Mouse (Mus musculus) lung, postnatal 0 days (tissue): Measurements from ENCODE around the gene Pygm.

Experiments used
- CTCF ChIP-seq: IDR thresholded peaks from 2 replicates; pipeline ENCODE4 v1.5.1; 2016; ENCODE audit warnings: antibody characterized with exemption, mild to moderate bottlenecking
- EP300 ChIP-seq: IDR thresholded peaks from 2 replicates; pipeline ENCODE4 v1.6.1; 2016; ENCODE audit warnings: antibody characterized with exemption, mild to moderate bottlenecking, control low read depth

DNA sequence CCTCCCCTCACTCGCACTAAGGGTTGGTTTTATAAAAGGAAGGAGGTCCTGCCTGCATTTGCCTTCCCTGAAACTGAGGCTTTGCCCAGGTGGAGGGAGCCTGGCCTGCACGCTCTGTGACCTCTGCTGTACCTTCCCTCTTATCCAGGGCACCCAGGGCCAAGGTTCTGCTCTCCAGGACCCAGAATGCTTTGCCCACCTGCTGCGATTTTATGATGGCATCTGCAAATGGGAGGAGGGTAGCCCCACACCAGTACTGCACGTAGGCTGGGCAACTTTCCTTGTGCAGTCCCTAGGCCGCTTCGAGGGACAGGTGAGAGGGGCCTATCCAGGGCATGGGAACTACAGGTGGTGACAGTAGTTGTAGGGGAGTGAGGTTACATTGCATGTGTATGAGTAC, 45.0 kb upstream of the Pygm start:
- TF ChIP-seq EP300 (no peak), CTCF (no peak)
